Mouse (Mus musculus) T-helper 17 cell (primary cell): Measurements from ENCODE around the gene Krt86.

Experiments
- in situ Hi-C, 2 experiments: fragments of 300-600 bp; cut with MboI, MseI; formaldehyde crosslinking; loops; 1 replicate in 1 of 2; 2 replicates in 1 of 2; pipeline ENCODE4 v1.15.1; 2025; ENCODE audit warnings: high pct_unique_total_duplicates in 2 of 2

Krt86 gene

DNA sequence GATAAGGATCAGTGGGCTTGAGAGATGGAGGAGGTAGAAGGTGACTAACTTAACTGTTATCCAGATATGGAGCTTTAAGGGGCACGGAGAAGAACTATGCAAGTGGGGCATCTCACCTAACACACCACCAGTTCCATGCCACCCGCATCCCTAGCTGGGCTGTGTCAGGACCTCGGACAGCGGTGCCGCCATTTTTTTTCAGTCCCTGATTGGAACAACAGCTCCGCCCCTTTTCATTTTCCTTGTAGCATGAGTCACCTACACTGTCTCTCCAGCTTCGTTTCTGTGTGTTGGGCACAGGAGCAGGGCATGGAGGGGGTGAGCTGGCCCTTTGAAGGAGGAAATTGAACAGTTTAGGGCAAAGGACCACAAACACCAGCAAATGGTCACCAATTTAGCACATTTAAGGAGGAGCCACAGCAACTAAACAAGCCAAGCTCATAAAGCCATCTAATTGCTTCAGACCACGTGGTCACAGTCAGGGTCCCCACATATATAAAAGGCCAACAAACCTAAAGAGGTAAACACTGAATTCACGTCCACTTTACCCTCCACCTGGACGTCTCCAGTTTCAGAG, at the start of gene Krt86:
Krt86 (plus strand) TSS at position 527 of the 577 bp plus-strand sequence.
- in situ Hi-C loops: loop anchor here in 1 of 2 experiments (10.0 kb wide), 1 partner anchor 658 kb away; no protein-coding TSS in a partner anchor

GRCm38 (mm10) chr15:101424914-101425313, 48.4 kb upstream of the Krt86 start:
- in situ Hi-C loops: no loop called here

DNA sequence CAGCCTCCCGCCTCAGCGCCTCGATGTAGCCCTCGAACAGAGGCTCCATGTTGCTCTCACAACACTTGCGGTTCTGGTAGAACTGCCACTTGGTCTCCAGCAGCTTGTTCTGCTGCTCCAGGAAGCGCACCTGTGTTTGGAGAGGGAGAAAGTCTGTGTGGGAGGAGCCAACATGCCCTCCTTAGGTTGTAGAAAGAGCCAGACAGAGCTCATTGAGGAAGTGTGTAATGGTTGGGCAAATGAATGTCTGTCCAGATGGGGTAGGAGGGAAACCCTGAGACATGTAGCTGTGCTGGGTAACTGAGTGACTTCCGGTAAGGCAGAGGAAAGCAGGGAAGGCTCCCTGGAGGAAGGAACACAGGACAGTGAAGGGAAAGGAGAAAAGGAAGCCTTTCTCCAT, 36.7 kb upstream of the Krt86 start:
- in situ Hi-C loops: no loop called here

- in situ Hi-C loops: no loop called here
Observed at GRCm38 (mm10) chr15:101438555-101438954, 34.7 kb upstream of the Krt86 start, which contains the start of gene Krt87. Gene Krt87, minus strand, starts transcription at chr15:101438804.

- in situ Hi-C loops: no loop called here
Observed at GRCm38 (mm10) chr15:101440837-101441236, 32.4 kb upstream of the Krt86 start.

- in situ Hi-C loops: no loop called here
Observed at GRCm38 (mm10) chr15:101446572-101446971, 26.7 kb upstream of the Krt86 start.

DNA sequence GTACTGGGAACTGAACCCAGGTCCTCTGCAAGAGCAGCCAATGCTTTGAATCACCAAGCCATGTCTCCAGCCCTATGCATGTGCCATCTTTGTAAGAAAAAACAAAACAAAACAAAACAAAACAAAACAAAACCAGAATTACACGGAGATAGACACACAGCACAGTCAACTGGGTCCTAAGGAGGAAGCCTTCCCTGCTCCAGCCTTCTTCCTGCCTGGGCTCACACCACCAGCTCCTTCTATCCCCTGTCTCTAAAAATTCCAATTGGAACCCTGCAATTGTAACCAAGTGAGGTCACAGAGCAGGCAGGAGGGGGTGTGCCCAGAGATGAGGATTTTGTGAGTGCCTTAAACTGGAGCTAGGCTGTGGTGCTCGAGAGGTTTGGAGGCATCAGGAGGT, 25.8 kb upstream of the Krt86 start, which contains the start of gene Krt88:
Krt88 (plus strand) TSS at position 301 of the 400 bp plus-strand sequence.
- in situ Hi-C loops: no loop called here

DNA sequence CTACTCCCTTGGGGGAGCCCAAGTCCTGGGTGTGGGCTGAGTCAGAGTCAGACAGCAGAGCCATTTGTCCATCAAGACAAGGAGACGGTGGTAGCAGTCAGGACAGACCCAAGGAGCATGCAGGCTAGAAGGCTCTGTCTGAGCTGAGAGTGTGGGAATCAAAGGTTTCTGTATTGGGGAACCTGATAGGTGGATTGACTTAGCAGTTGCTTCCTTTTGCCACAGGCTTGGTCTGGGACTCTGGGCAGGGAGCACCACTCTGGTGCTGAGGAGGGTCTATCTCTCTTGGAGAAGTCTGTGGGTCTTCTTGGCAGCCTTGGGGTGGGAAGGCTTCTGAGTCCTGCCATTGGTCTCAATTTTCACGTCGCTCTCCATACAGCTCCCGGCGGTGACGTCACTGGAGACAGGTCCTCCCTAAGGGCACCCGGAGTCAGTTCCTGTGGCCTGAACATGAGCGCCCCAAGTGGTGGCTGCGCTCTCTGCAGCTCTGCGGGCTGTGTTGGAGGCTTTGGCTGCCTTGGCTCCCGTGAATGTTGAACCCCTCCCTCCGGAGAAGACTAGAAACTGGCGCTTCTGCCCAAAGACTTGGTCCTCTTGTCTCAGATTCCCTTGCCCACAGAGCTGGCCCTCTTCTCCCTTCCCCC, 20.1 kb upstream of the Krt86 start:
- in situ Hi-C loops: no loop called here

DNA sequence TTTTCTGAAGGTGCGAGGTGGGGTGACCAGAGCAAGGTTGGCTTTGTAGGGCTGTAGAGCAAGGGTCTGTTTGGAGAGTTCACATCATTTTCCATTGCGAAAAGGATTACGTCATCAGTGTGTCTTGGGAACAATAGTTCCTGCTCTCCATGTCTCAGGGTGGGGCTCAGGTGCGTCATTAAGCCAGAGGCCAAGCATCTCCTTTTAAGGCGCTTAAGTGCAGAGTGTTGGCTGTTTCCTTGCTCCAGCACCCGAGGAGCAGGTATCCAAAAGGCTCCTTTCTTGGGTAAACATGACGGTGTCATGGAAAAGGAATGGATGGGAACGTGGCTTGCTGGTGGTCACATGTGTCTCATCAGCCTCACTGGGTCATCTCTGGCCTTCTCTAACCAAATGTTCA, 18.5 kb upstream of the Krt86 start:
- in situ Hi-C loops: no loop called here

DNA sequence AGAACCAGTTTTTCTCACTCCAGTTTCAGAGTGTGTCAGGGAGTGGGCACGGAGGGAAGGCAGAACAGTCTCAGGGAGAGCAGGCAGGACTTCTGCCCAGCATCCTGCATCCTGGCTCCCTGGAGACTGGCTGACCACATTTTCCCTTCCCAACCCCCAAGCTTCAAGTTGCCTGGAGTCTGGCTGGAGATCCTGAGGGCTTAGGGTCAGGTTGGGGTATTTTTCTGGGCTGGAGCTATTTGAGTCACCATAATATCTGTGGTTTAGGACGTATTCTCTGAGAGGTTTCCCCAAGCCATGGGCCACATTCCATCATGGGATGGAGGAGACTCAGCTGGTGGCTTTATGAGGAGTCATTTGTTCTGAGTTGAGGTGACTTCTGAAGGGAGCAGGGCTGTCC, 18.0 kb upstream of the Krt86 start:
- in situ Hi-C loops: no loop called here

- in situ Hi-C loops: no loop called here
Observed at GRCm38 (mm10) chr15:101455891-101456290, 17.4 kb upstream of the Krt86 start.

DNA sequence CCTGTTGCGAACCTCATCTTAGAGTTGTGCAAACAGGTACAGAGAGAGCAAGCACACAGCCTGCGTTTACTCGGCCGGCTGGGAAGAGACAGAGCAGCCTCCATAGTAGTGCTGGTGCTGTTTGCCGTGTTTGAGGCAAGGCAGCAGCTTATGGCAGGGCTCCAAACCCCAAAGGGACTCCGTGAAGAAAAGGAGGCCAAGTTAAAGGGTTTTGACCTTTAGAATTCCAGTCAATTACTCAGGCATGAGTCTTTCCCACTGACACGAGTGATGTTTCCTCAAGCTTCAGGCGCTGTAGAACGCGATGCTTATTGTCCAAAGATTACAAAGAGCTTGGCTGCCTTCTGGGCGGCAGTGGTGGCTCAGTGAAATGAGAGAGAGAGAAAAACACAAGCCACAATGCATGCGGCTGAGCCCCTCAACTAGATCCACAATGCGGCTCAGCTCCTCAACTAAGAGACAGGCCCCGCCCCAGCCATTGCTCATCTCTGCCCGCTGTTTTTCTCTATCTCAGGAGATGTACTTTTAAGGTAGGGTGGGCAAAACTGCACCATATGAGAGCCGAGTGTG, 14.8 kb upstream of the Krt86 start:
- in situ Hi-C loops: no loop called here

DNA sequence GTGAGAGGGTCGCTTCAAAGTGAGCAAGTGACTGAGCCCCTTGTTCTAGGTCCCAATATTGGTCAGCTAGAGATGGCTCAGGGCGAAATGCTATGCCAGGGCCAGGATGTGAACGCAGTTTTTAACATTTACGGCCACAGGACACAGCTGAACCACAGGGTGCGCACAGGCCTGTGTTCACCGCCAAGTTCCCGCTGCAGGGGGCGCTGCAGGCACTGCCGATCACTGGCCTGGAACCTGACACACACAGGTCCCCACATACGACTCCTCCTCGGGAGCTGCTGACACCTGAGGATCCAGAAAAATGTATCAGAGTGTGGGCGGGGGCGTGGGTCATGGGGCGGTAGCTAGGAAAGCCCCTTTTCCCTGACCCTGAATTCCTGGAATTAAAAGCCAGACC, 14.0 kb upstream of the Krt86 start:
- in situ Hi-C loops: no loop called here

GRCm38 (mm10) chr15:101463651-101464050, 9.6 kb upstream of the Krt86 start, which contains the start of gene Krt81:
Gene Krt81, minus strand, starts transcription at chr15:101463751.
- in situ Hi-C loops: no loop called here

- in situ Hi-C loops: no loop called here
Observed at GRCm38 (mm10) chr15:101469093-101469492, 4.2 kb upstream of the Krt86 start.

- in situ Hi-C loops: loop anchor here in 1 of 2 experiments (10.0 kb wide), 1 partner anchor 664 kb away; no protein-coding TSS in a partner anchor
Observed at GRCm38 (mm10) chr15:101479007-101479665, 5.9 kb downstream of the Krt86 start.

DNA sequence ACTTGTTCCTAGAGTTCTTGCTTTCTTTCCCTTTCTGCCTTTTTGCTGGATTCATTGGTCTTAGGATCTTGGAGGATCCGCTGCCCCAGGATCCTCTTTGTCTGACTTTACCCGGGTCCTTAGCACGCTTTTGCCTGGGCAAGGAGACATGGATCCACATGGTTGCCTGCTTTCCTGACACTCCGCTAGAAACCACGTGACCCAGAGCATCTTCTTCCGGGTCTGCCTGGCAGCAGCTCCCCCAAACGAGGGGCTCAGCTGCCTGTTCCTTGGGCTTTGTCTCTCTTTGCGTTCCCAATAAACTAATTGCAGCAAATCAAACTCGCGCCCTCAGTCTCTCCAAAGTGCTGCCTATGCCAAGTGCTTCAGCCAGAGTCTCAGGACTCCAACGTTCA, 6.4 kb downstream of the Krt86 start:
- in situ Hi-C loops: loop anchor here in 1 of 2 experiments (10.0 kb wide), 1 partner anchor 665 kb away; no protein-coding TSS in a partner anchor

DNA sequence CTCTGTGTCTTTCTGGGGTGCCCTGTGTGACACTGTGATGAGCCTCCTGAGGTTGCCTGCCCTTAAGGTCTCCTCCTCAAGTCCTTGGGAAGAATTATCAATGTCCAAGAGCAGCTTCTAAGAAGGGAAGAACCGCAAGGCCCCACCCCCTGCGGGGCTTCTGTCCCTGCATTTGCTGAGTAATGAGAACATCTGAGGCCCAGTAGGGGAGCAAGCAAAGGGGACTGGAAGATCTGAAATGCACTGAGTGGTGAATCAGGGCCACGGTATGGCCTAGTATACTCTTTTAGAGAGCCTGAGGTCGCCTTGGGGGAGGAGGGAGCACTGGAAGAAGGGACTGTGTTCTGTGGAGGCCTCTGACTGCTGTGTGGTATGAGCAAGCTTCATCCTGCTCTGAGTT, 8.8 kb downstream of the Krt86 start:
- in situ Hi-C loops: no loop called here

- in situ Hi-C loops: no loop called here
Observed at GRCm38 (mm10) chr15:101483646-101484045, 10.4 kb downstream of the Krt86 start.

GRCm38 (mm10) chr15:101484939-101485338, 11.7 kb downstream of the Krt86 start:
- in situ Hi-C loops: no loop called here

- in situ Hi-C loops: no loop called here
Observed at GRCm38 (mm10) chr15:101485911-101486635, 12.8 kb downstream of the Krt86 start.

- in situ Hi-C loops: no loop called here
Observed at GRCm38 (mm10) chr15:101491431-101491830, 18.2 kb downstream of the Krt86 start, which contains the start of gene Krt83. Gene Krt83, minus strand, starts transcription at chr15:101491512.
